Mouse (Mus musculus): ENCODE data around the gene Wnt6.
A peak's percentile ranks its signal among the peaks of the same experiment; 100 is the strongest.

GRCm38 (mm10) chr1:74759773-74760172 is 11.9 kb upstream of the Wnt6 start:
- 0 out of 2 replicates have a peak, but pooled peaks have one; percentile 32 for TF ChIP-seq CTCF (IDR thresholded peaks at IDR 0.05; ENCODE audit: low read depth, low read length)
- no peak for TF ChIP-seq POLR2A (IDR thresholded peaks at IDR 0.05; ENCODE audit: borderline replicate concordance, low read depth, low read length)
